Mouse (Mus musculus) thymus, adult 2 months (tissue): Measurements from ENCODE around the gene Zfp276.

Experiments
- CTCF ChIP-seq: fragments of 200-500 bp; IDR thresholded peaks from 2 replicates; pipeline ENCODE4 v1.5.1; 2012; ENCODE audit warnings: mild to moderate bottlenecking, control low read depth, low read length, moderate library complexity, borderline replicate concordance; ENCODE audit not compliant: control insufficient read depth, poor library complexity, insufficient read depth; ENCODE audit errors: extremely low read depth
- POLR2A ChIP-seq: fragments of 200-500 bp; IDR thresholded peaks from 2 replicates; pipeline ENCODE4 v1.6.1; 2012; ENCODE audit warnings: mild to moderate bottlenecking, low read length, control low read depth, moderate library complexity; ENCODE audit not compliant: control insufficient read depth, poor library complexity, insufficient read depth; ENCODE audit errors: extremely low read depth

DNA sequence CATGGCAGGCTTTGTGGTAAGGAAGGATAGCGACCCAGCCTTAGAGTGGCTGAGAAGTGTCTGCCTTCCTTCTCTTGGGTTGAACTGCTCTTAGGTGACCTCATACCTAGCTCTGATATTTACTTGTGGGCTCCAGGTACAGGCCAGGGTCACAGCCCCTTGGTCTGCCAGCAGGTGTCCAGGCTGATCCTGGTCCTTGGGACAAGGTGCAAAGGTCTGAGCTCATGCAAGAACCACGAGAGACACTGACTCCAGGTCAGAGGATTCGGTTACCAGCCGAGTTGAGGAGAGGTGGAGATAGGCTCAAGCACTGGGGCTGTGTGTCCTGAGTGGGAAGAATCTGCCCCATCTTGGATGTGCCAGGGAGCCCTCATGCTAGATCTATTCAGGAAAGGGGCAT, 9.6 kb upstream of the Zfp276 start:
- TF ChIP-seq POLR2A (no peak), CTCF (no peak)
